Mouse (Mus musculus): ENCODE results near the gene Cd2bp2.

Gene Cd2bp2

GRCm38 (mm10) chr7:127195544-127196295 is at the start of gene Cd2bp2:
TSS of gene Cd2bp2 (minus strand) at chr7:127196050.
- peak; percentile 75 for DNase-seq (ENCODE audit: extremely low read depth, low read depth, low spot score)

GRCm38 (mm10) chr7:127244658-127245510 is 49.0 kb upstream of the Cd2bp2 start:
- DNase-seq (ENCODE audit: extremely low read depth, low read depth, low spot score): no peak

- DNase-seq (ENCODE audit: extremely low read depth, low read depth, low spot score): no peak
Measured at GRCm38 (mm10) chr7:127243870-127244657, 48.2 kb upstream of the Cd2bp2 start, which contains the start of gene Zfp771. TSS of gene Zfp771 (plus strand) at chr7:127244274.

GRCm38 (mm10) chr7:127243361-127243867 is 47.6 kb upstream of the Cd2bp2 start:
- no peak for DNase-seq (ENCODE audit: extremely low read depth, low read depth, low spot score)

GRCm38 (mm10) chr7:127234777-127235176 is 38.9 kb upstream of the Cd2bp2 start:
- no peak for DNase-seq (ENCODE audit: extremely low read depth, low read depth, low spot score)

- DNase-seq (ENCODE audit: extremely low read depth, low read depth, low spot score): no peak
Measured at GRCm38 (mm10) chr7:127233765-127234164, 37.9 kb upstream of the Cd2bp2 start.

GRCm38 (mm10) chr7:127233368-127233749 is 37.5 kb upstream of the Cd2bp2 start:
- DNase-seq (ENCODE audit: extremely low read depth, low read depth, low spot score): no peak

GRCm38 (mm10) chr7:127232622-127233367 is 36.9 kb upstream of the Cd2bp2 start, which contains the start of the genes Zfp553 and Sept1:
TSS of gene Zfp553 (plus strand) at chr7:127233061.
TSS of gene Sept1 (minus strand) at chr7:127233130.
- DNase-seq (ENCODE audit: extremely low read depth, low read depth, low spot score): no peak

GRCm38 (mm10) chr7:127231826-127232621 is 36.2 kb upstream of the Cd2bp2 start:
- no peak for DNase-seq (ENCODE audit: extremely low read depth, low read depth, low spot score)

- no peak for DNase-seq (ENCODE audit: extremely low read depth, low read depth, low spot score)
Measured at GRCm38 (mm10) chr7:127231376-127231775, 35.5 kb upstream of the Cd2bp2 start.

- DNase-seq (ENCODE audit: extremely low read depth, low read depth, low spot score): no peak
Measured at GRCm38 (mm10) chr7:127228615-127229303, 32.9 kb upstream of the Cd2bp2 start.

GRCm38 (mm10) chr7:127225147-127225995 is 29.5 kb upstream of the Cd2bp2 start:
- no peak for DNase-seq (ENCODE audit: extremely low read depth, low read depth, low spot score)

- no peak for DNase-seq (ENCODE audit: extremely low read depth, low read depth, low spot score)
Measured at GRCm38 (mm10) chr7:127224616-127225015, 28.8 kb upstream of the Cd2bp2 start.

GRCm38 (mm10) chr7:127223515-127224478 is 27.9 kb upstream of the Cd2bp2 start:
- no peak for DNase-seq (ENCODE audit: extremely low read depth, low read depth, low spot score)

- DNase-seq (ENCODE audit: extremely low read depth, low read depth, low spot score): no peak
Measured at GRCm38 (mm10) chr7:127223106-127223505, 27.3 kb upstream of the Cd2bp2 start.

- DNase-seq (ENCODE audit: extremely low read depth, low read depth, low spot score): no peak
Measured at GRCm38 (mm10) chr7:127220440-127220839, 24.6 kb upstream of the Cd2bp2 start.

- no peak for DNase-seq (ENCODE audit: extremely low read depth, low read depth, low spot score)
Measured at GRCm38 (mm10) chr7:127218670-127219069, 22.8 kb upstream of the Cd2bp2 start.

All from fat pad, adult 2 months (tissue).